Mouse (Mus musculus) small intestine, adult 2 months (tissue): ENCODE data around the gene Gm20388.

Experiments
- CTCF ChIP-seq: fragments of 200-500 bp; IDR thresholded peaks from 2 replicates; pipeline ENCODE4 v1.5.1; 2012; ENCODE audit warnings: low read depth, mild to moderate bottlenecking, control low read depth, inconsistent platforms, low read length, moderate library complexity, mixed read lengths; ENCODE audit not compliant: insufficient replicate concordance, insufficient read length; ENCODE audit errors: extremely low read depth
- POLR2A ChIP-seq: fragments of 200-500 bp; IDR thresholded peaks from 2 replicates; pipeline ENCODE4 v1.6.1; 2012; ENCODE audit warnings: low read depth, mild to moderate bottlenecking, control low read depth, inconsistent platforms, low read length, moderate library complexity

DNA sequence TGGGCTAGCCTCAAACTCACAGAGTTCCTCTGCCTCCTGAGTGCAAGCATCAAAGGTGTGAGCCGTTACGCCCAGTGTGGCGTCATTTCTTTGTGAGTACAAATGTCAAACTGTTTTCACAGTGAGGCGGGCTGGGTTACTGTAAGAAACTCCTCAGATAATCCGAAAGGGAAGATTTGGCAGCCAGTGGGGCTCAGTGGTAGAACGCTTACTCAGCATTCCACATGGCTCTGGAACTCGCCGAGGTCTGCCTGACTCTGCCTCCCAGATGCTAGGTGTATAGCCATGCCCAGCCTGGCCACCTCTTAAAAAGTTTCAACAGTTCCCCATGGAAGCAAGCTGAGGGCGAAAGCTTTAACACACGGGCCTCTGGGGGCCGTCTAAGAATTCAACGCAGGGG lies 3441.5 kb downstream of the Gm20388 start:
- no peak for TF ChIP-seq CTCF
- no peak for TF ChIP-seq POLR2A
